Mouse (Mus musculus): ENCODE measurements around the gene Ifitm5.

DNA sequence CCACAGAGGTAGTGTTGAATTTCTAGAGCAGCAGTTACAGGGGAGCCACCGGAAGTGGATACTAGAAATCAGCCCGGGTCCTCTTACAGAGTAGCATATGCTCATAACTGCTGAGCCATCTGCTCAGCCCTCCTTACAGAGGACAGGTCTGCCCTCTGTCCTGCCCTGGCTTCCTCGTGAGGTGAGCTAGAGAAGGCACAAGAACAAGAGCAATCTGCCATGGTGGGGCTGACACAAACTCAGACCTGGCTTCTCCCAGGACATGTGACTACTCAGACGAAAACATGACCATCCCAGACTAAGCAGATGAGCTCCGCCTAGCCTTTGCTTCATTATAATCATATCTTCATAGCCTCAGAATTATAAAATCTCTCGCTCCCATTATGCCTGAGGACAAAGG, 1.7 kb upstream of the Ifitm5 start:
- TF ChIP-seq CTCF (IDR thresholded peaks at IDR 0.05; ENCODE audit: low read depth, low read length) (no peak), POLR2A (IDR thresholded peaks at IDR 0.05; ENCODE audit: extremely low read depth, insufficient read depth, low read length) (no peak)
